Mouse (Mus musculus) spleen, postnatal 14 days (tissue): Measurements from ENCODE around the gene Sema3d.

Experiments used
- DNase-seq, 2 experiments: peaks; one replicate each; pipeline ENCODE4 v3.0.0; 2021 to 2022; ENCODE audit warnings: low spot score in 2 of 2

The Sema3d gene

GRCm38 (mm10) chr5:12499037-12499436 lies 115.9 kb downstream of the Sema3d start:
- no peak for DNase-seq

- DNase-seq = no peak
These were observed 116.8 kb downstream of the Sema3d start for GRCm38 (mm10) chr5:12499791-12500504.

GRCm38 (mm10) chr5:12512471-12512870 lies 129.3 kb downstream of the Sema3d start:
- no peak for DNase-seq

GRCm38 (mm10) chr5:12515283-12515682 lies 132.1 kb downstream of the Sema3d start:
- DNase-seq = no peak

- DNase-seq = no peak
These were observed 142.1 kb downstream of the Sema3d start for GRCm38 (mm10) chr5:12525235-12525767.

GRCm38 (mm10) chr5:12528596-12528995 lies 145.4 kb downstream of the Sema3d start:
- DNase-seq = no peak

- DNase-seq = no peak
These were observed 146.6 kb downstream of the Sema3d start for GRCm38 (mm10) chr5:12529771-12530170.

- no peak for DNase-seq
These were observed 158.1 kb downstream of the Sema3d start for GRCm38 (mm10) chr5:12541268-12541667.

GRCm38 (mm10) chr5:12549046-12549669 lies 166.0 kb downstream of the Sema3d start:
- DNase-seq = no peak

GRCm38 (mm10) chr5:12555401-12555800 lies 172.2 kb downstream of the Sema3d start:
- DNase-seq = no peak

GRCm38 (mm10) chr5:12557889-12558288 lies 174.7 kb downstream of the Sema3d start:
- no peak for DNase-seq

GRCm38 (mm10) chr5:12561740-12562139 lies 178.6 kb downstream of the Sema3d start:
- no peak for DNase-seq

- no peak for DNase-seq
These were observed 179.0 kb downstream of the Sema3d start for GRCm38 (mm10) chr5:12562204-12562603.

GRCm38 (mm10) chr5:12563132-12563531 lies 179.9 kb downstream of the Sema3d start:
- DNase-seq = no peak

GRCm38 (mm10) chr5:12564602-12565220 lies 181.5 kb downstream of the Sema3d start:
- no peak for DNase-seq

GRCm38 (mm10) chr5:12566568-12566967 lies 183.4 kb downstream of the Sema3d start:
- no peak for DNase-seq

- DNase-seq = no peak
These were observed 191.4 kb downstream of the Sema3d start for GRCm38 (mm10) chr5:12574551-12574950.

- DNase-seq = no peak
These were observed 192.1 kb downstream of the Sema3d start for GRCm38 (mm10) chr5:12575262-12575661.

GRCm38 (mm10) chr5:12579752-12580151 lies 196.6 kb downstream of the Sema3d start:
- no peak for DNase-seq

- no peak for DNase-seq
These were observed 199.4 kb downstream of the Sema3d start for GRCm38 (mm10) chr5:12582540-12582939.

- DNase-seq = no peak
These were observed 200.2 kb downstream of the Sema3d start for GRCm38 (mm10) chr5:12583293-12583834.

GRCm38 (mm10) chr5:12584886-12585285 lies 201.7 kb downstream of the Sema3d start:
- DNase-seq = no peak
